Mouse (Mus musculus) cerebellum, postnatal 14 days (tissue): ENCODE measurements around the gene H2afx.
"Not testable (repeated sequence)": the region's sequence is repeated elsewhere in the genome, so short reads cannot be mapped to it uniquely, and the experiment has no call there.

Experiments
- DNase-seq, 2 experiments: peaks; one replicate each; pipeline ENCODE4 v3.0.0; 2021; ENCODE audit warnings: mixed read lengths in 2 of 2

H2afx gene

DNA sequence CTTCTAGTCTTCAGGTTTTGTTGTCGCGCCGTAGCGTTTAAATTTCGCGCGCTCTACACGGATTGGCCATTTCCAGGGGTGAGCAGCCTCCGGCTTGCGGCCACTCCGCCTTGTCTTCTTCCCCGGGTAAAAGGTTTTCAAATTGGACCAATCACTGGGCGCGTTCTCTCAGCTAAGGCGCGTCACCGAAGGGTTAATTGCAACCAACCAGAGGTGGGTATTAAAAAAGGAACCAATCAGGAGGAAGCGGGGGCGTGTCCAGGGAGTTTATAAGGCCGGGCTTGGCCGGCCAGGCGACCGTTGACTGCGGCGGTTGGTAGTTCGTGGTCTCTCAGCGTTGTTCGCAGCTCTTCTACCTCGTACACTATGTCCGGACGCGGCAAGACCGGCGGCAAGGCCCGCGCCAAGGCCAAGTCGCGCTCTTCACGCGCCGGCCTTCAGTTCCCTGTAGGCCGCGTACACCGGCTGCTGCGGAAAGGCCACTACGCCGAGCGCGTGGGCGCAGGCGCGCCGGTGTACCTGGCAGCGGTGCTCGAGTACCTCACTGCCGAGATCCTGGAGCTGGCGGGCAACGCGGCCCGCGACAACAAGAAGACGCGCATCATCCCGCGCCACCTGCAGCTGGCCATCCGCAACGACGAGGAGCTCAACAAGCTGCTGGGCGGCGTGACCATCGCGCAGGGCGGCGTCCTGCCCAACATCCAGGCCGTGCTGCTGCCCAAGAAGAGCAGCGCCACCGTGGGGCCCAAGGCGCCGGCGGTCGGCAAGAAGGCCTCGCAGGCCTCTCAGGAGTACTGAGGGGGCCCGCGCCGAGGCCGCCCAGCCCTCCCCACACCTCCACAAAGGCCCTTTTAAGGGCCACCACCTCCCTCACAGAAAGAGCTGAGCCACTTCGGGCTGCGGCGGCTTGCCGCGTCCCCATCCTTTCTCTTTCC, at the start of gene H2afx:
TSS of gene H2afx (plus strand) at position 299 of the 935 bp plus-strand sequence.
- DNase-seq = peak; percentile 98

DNA sequence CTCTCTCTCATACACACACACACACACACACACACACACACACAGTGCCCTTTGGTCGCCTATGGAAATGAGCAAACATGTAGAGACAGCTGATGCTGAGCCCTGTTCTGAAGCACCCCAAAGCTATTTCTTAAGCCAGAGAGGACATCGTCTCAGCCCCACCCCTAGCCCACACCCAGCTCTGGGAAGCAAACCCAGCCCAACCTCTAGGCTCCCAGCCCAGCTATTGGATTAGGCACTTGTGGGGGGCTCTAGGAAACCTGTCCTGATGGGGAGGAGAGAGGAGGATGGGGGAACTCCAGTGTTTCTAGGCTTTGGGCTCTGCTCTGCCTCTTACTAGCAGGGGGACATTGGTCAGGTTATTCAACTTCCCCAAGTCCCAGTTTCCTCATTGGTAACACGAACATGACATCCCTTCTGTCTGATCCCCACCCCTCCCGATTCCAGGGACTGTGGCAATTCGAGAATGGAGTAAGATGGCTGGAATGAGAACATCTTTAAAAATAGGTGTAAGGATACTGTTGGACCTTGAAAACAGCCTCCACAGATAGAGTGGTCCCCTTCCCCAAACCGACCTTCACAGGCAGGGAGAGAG, 48.1 kb upstream of the H2afx start:
- DNase-seq = no peak

DNA sequence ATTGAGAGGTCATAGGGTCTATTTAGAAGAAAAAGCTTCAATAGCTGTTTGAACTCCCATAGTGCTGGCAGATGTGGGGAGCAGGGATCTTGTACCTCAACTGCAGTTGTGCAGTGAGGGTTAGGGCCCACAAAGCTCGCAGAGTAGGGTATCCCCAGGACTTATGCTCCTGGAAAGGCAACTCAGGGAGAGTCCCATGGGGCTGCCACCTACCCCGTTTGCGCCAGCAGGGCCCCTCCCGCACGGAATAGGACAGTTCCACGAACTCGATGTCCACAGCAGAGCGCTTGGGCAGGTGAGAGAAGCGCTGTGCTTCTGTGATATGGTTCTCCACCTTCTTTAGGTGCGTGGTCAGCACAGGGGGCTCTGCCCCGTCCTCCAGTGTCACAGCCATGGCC, 47.5 kb upstream of the H2afx start:
- peak in 1 of 2 experiments; percentile 33 for DNase-seq

DNA sequence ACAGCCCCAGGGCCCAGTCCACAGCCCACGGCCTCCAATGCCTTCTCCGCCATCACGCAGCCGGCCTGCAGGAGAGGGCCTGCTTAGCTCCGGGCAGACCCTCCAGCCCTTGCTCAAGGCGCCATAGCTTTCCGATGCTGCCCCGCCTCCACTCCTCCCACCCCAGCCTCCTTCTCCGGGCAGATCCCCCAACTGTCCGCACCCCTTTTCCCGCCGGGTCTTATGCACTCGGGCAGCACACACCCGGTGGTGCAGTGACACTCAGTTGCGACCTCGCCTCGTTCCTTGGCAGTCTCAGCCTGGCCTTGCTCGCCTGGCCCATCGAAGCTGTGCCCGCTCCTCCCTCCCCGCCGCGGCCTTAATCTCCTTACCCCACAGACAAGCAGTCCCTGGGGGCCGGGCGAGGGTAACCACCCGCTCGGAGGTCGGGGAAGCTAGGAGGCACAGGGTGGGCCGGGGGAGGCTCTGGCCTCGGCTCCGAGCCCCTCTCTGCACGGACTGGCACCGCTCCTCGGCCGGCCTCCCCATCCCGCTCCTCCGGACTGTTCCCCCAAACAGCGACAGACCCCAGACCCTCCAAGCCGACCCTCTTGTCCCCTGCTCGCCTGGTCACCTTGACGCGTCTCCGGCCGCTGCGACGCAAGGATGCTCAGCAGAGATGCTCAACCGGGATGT, 47.0 kb upstream of the H2afx start:
- peak; percentile 56 to 64 for DNase-seq

DNA sequence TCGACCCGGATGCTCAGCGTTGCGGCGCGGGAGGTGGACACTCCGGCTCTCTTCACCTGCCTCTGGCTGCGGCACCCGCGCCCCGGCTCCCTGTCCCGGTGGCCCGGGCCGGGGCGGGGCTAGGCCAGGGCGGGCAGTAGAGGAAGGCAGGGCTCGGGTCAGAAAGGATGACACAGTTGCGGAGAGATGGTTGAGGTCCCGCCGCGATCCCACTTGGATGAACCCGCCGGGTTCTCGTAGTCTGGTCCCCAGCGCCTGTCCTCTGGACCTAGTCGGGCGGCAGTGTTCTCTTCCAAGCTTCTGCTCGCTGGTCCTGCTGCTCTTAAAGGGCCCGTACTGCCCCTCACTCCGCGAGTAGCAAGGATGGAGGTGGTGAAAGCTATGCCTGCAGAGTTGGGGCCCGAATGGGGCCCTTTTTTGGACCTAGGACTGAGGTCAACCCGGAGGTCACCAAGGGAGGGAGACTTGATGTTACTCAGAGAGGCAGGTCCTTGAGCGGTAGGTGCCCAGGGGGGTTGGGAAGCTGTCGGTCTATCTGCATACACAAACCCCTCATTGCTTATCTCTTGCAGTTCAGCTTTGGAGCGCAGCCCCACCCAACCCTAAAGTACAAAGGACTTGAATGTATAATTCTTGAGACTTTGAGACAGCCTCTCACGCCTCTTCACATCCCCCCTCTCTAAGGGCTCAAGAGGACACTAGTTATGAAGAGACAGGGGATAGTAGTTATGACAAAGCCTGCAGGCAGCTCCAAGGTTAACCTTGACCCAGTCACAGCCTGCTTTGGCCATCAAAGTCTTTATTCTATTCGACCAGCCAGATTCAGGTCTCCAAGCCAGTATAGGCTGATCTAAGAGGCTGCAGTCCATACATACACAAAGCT, 46.2 kb upstream of the H2afx start, which contains the start of gene Abcg4:
TSS of gene Abcg4 (minus strand) at position 540 of the 883 bp plus-strand sequence.
- peak; percentile 67 to 72 for DNase-seq

DNA sequence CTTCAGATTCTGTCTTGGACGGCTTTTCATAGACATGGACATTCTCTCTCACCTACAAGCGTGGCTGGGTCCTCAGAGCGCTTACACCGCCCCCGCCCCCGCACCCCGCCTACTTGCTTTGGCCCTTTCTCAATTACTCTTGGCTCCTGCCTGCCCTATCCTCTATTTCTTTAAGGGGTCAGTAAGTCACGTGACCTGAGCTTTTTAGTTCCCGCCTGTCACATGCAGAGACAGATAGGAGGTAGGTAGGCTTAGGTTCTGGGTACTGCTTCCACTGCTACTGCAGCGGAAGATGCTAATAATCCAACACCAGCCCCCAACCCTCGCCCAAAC, 45.6 kb upstream of the H2afx start:
- peak; percentile 29 to 40 for DNase-seq

DNA sequence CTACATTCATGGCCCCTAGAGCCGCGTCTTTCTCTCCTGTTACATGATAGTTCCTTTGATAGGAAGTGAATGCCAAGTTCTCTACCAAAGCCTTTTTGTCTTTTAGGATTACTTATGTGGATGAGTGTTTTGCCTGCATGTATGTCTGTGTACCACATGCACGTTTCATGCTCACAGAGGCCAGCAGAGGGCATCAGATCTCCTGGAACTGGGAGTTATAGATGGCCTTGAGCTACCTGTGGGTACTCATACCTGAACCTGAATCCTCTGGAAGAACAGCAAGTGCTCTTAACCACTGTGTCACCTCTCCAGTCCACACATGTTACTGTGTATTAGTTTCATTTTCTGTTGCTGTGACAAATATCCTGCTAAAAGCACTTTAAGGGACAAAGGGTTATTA, 42.0 kb upstream of the H2afx start:
- peak; percentile 64 to 78 for DNase-seq

DNA sequence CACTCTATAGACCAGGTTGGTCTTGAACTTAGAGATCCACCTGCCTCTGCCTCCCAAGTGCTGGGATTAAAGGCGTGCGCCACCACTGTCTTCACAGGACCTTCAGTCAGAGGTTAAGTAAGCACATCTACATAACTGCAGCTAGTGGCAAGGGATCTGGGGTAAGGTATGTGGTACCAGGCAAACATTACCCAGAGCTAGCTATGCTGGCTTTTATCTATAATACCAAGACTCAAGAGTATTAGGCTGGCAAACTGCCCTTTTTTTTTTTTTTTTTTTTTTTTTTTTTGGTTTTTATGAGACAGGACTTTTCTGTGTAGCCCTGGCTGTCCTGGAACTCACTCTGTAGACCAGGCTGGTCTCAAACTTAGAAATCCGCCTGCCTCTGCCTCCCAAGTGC, 34.5 kb upstream of the H2afx start:
- DNase-seq = not testable (repeated sequence)

DNA sequence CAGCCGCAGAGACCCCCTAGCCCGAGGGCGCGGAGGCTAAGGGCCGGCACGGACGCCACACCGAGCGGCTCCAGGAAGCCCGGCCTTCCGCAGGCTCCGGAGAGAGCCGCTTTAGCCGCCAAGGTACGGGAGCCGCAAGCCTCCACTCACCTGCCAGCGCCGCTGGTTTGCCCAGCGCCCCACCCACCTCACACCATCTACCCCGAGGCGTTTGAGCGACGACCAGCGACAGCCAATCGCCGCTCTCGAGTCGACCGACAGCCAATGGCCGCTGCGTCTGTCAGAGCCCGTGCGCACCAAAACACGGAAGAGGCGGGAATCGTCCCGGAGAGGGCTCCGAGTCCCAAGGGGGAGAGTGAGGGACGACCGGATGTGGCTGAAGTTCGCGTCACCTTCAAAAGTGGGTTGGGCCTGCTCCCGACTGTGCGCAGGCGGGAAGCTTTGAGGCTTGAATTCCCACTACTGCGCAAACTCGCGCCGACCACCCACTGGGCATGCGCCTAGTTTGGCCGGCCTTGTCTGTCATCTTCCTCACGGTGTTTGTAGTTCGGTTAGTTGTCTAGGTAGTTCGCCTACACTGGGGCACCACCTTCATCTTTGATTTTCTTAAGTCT, 28.9 kb upstream of the H2afx start, which contains the start of gene Hinfp:
TSS of gene Hinfp (minus strand) at position 206 of the 614 bp plus-strand sequence.
- DNase-seq = peak; percentile 97 to 98

DNA sequence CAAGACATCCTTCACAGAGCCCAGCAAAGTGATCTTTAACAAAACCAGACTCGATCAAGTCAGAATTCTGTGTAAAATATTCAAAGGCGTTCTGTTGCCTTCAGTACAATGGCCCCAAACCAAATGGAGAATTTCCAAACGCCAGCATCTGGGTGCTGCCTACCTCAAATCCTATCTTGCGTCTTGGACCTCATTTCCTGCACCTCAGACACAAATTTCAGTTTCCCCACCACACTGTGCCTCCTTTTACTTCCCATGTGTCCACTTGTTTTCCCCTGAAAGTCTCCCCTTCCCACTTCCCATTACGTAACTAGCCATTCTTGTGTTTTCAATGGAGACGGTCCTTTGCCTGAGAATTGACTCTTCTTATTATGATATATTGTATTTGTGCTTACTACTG, 28.0 kb upstream of the H2afx start:
- no peak for DNase-seq

DNA sequence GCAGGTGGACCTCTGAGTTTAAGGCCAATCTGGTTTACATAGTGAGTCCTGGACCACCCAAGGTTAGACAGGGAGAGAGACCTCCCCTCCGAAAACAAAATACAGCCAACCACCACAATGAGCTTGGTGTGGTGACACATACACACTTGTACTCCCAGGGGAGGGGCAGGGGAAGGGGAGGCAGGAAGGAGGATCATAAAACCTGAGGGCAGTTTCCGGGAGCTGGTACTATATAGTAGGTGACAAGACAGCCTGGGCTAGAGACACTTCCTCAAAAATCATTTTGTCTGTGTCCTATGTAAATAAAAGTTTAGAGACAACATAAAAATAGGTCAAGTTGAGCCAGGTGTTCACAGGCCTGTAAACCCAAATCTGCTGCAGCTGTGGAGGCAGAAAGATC, 27.2 kb upstream of the H2afx start:
- no peak for DNase-seq

DNA sequence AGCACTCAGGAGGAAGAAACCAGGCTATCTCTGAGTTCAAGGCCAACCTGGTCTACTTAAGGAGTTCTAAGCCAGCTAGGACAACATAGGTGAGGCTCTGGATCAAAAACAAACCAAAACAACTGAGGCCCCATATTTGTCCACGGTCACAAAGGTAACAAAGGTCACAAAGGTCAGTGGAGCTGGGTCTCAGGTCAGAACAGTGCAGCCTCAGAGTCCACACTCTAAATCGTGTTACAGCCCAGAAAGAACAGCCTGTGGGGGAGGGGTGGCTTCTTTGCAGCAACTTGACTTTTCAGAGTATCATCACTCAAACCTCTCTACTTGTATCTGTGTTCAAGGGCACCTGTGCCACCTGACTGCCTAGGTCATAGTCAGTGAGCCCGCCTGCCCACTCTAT, 24.7 kb upstream of the H2afx start:
- DNase-seq = no peak

DNA sequence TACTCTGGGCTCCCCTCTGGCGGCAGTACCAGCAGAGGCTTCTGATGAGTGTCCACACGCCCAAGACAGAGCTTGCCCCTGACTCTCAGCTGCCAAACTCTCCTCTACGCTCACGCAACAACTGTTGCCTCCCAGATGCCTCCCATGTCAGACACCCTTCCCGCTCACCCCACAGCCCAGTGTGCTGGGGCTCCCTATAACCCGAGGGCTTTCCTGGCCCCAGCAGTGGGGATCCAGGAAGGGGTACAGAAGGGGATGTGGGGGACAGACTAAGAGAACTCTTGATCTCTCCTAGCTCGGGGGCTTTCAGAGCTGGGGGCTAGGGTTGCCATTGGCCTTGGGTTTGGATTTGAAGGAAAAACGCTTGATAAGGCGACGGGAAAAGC, 23.8 kb upstream of the H2afx start:
- no peak for DNase-seq

DNA sequence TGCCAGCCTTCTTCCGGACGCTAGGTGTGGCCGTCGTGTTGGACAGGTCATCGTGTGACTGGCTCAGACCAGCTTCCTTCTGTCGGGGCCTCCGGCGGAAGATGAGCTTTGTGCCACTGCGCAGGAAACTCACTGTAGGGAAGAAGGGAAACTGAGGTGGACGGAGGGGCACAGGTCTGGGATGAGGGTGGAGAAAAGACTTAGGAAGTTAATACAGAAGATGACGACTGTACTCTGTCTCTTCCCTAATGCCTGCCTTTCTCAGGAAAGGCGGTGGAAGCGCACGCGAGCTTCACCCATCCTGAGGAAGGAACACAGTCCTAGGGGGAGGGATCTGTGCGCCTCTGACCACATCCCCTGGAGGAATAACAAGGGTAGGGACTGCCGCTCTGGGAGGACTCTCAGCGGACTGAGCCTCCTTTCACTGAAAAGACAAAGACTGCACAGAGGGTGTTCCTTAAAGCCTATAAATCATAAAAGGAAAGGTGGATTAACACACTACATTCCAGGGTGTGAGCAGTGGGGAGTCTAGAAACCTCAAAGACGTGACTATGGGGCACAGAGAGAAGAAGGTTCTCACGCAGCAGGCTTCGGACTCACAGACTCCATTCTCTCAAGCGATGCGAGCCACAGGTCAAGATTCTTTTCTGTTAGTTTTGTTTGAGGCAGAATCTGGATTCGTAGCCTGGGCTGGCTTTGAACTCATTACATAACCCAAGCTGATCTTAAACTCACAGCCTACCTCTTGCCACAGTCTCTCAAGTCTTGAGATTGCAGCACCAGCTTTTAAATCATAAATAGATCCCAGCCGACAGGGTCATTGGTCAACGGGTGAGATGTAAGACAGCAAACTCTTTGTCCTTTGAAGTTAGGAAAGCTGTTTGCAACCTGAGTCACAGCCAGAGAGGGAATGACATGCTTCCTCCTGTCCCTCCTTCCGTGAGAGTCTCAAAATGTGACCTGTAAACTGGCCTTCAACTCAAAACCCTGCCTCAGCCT, 23.1 kb upstream of the H2afx start:
- DNase-seq = no peak

DNA sequence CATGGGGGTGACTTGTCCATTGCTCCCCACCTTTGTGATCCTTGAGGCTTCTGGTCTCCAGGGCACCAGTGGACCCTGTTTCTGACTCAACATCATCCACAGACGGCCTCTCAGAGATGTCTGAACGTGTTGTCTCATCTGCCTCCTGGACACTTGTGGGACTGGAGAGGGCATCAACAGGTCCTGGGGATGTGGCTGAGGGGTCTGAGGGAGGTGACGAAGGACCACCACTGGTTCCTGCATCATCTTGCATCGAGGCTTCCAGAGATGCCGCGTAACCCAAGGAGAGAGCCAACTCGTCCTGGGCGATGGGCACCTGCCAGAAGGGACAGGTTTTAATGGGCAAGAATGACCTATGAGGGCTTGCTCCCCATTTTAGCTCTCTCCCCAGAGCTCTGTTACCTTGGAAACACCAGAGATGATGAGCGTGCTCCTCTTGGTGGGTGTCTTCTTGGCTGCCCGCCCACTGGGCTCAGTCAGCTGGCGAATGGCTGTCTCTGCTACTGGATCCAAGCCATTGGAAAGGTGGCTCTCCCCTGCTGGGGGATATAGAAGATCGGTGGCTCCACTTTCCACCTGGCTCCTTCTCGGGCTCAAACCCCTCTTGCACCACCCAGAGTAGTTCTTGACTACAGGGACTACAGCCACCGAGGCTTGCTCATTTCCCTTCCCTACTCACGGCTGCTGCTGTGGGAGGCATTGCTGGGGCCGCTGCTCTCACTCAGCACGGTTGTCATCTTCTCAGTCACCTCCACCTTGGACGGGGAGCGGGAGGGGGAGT, 20.8 kb upstream of the H2afx start:
- peak; percentile 82 to 88 for DNase-seq

DNA sequence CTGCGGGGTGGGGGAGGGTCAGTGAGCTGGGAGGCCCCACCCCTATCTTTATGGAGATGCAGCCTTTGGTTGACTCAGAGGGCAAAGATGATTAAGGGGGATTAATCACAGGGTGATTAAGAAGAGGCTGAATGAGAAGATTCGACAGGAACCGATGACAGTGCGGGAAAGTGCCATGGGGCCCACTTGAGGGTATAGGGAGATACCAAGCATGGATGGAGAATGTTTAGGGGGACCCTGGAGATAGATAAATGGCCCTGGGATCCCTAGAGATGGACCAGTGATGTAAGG, 20.3 kb upstream of the H2afx start:
- DNase-seq = no peak

DNA sequence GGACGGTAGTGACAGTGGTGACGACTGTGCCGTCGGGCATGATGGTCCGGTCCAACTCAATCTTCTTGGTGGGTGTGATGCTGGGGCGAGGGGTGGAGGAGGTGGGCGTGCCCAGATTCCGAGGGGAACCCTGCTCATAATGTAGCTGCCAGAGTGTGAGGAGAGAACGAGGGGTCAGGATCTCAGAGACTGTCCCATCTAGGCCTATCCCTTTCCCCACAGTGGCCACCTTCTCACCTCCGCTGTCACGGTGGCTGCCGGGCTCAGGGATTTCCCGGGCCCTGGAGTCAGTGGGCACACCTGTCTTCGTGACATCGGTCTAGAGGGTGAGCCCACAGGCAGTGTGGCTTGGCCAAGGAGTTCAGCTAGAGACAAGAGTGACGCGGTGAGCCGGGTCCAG, 19.6 kb upstream of the H2afx start:
- no peak for DNase-seq

DNA sequence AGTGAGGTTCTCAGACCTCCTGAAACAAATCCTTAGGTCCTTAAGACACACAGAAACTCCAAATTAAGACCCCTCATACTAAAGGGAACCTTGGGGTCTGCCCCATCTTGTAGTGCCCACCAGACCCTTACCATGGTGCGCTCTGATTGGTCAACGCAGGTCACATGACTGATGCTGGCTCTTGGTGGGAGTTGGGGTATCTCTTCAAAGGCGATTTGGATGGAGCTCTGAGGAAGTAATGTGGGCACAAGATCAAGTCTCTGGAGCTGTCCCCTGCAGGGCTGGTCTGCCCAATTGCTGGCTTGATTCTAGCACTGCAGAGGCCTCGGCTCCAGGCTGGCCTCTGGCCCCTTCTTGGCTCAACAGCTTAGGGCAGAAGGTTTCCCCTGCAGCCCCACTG, 17.0 kb upstream of the H2afx start:
- peak in 1 of 2 experiments; percentile 35 for DNase-seq

DNA sequence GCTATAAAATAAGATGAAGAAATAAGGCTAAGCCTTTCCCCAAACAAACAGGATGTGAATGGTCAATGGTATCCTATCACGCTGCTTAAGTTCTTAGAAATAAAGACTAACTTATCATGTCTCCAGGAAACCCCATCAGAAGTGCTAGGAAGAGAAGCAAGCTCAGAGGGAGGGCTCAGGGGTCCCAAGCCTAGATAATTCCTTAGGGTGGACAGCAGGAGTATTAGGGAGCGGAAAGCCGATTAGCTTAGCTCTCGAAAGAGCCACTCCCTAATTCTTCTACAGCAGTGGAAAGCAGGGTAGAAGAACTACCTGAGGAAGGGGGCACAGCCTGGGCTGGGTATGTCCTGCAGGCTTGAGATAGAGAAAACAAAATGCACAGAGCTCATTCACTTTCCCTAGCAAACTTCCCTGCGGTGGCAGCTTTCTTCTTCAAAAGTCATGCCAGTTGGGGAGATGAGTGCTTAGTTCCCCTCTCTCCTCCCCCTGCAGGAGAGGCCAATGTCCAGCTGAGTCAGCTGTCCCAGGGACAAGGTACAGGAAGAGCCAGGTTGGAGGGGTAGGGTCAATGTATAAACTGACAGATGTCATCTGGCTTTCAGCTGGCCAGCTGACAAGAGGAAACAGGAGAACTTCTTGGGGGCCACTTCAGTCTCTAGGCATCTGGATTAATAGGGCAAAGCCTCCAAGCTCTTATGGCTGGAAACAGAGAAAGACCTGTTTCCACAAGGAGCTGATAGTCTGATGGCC, 16.2 kb upstream of the H2afx start:
- DNase-seq = no peak

DNA sequence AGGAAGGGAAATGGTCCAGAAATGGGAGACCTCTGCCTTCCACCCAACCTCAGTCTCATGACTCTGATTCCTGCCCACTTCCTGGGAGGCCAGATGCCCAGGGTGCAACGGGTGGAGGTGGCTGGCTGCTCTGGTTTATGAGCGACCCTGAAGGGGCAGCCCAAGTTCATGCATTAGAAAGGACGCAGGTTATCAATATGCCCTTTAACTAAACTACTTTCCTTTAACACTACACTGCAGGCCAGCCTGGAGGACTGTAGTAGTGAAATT, 15.7 kb upstream of the H2afx start:
- DNase-seq = no peak
